Mouse (Mus musculus): ENCODE results near the gene Cpox. TPM values are rescaled to one million over a fixed set of nuclear protein-coding genes. Genes with fewer than 3 reads are reported as not detected.

Cpox gene
- total RNA-seq, 2 experiments from 2014 or later, result 33.6 to 36.4 TPM

DNA sequence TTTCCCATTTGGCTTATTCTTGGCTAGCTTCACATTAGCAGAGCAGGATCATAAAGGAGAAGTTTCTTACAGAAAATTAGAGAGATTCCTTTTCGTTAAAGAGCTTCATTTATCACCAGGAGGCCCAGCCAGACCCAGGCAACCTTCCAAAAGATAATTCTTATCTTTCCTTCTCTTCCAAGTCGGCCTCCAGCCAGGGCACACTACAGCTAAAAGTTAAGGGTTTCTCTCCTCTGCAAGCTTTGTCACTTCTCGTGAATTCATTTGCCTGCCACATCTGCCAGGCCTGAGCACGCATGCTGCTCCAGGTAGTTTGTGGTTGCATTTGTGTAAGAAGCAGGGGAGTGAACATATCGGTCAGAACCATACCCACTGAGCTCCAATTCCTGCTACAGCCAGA lies 828 bp upstream of the Cpox start:
- peak; percentile 22 for DNase-seq

DNA sequence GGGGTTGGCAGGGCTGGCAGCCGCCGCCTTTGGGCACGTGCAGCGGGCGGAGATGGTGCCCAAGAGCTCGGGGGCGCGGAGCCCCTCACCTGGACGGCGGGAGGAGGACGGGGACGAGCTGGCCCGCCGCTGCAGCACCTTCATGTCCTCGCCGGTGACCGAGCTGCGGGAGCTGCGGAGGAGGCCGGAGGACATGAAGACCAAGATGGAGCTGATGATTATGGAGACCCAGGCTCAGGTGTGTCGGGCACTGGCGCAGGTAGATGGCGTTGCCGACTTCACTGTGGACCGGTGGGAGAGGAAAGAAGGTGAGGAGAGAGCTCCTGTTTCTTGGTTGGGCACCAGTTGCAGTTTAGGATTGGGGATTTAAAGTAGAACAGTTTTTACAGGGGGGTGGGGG lies 551 bp downstream of the Cpox start:
- no peak for DNase-seq

DNA sequence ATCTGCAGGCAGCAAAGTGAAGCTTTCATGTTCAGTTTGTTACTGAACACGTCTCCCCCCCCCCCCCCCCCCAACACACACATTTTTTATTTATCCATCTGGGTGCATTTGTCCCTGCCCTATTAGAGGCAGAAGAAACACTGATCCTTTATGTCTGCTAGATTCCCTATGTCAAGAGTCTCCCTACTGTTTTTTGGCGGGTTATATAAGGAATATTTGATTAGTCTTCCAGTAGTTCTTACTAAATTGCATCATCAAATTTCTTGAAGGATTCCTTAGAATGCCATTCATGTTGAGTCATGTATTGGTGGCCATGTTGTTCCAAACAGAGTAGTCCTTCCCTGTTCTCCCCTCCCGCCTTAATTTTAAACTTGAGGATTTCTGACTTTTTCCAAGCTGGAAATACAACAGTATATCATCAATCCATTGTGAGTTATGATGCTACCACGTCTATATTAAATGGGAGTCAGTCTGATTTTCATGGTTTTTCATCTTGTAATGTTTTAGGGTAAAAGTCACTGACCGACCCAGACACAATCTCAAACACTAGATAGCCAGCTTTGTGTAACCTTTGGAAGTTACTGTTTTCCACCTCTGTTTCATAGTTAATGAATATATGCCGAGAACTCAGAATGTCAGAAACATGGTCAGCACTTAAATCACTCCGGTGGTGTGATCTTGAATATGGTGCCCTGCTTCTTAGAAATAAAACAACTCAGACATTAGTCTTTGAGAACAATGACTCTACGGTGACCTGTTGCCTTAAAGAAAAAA lies 1.3 kb downstream of the Cpox start:
- DNase-seq, result no peak

GRCm38 (mm10) chr16:58672396-58672795 lies 2.3 kb downstream of the Cpox start:
- DNase-seq, result no peak

DNA sequence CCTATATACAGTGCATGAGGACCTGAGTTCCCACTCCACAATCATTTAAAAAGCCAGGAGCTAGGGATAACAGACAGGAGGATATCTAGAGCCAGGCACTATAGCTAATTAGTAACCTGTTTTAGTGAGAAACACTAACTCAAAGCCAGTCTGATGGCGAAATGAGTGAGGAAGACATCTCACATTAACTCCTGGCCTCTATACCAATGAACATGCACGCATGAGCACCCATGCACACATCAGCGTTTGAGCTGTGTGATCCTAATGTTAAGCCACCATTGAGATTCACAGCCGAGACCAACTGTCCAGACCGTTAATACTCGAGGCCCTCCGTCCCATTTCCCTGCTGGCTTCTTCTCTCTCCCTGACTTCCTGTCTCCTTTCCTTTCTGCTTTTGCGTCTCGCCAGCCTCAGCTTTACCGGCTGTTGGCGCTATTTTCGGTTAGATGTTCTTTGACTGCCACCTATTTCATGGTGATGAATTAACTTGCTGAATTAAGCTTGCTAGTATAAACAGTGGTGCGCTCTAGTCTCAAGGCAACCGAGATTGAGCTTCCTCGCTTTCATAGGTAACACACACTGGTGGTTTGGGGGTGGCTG lies 3.8 kb downstream of the Cpox start:
- DNase-seq, result no peak

GRCm38 (mm10) chr16:58675256-58675655 lies 5.2 kb downstream of the Cpox start:
- no peak for DNase-seq

- no peak for DNase-seq
Measured at GRCm38 (mm10) chr16:58676156-58676555, 6.1 kb downstream of the Cpox start.

- DNase-seq, result no peak
Measured at GRCm38 (mm10) chr16:58676633-58677032, 6.5 kb downstream of the Cpox start.

DNA sequence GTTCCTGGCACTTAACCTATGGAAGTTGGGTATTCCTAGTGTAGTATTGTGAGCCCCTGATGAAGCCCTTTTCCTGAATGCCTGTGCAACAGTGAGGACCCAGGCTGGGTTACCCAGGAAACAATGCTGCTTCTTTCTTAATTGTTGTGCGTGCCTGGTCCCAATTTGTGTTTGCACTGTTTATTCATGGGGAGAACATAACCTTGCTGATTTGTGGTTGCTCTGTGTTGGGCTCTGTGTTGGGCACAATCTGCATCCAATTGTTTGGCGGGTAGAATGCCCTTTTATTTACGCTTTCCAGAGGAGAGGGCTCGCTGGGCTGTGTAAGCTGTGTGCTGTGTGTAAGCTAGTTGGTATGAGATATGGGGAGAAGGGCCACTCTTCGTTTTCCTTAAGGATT lies 7.4 kb downstream of the Cpox start:
- DNase-seq, result no peak

GRCm38 (mm10) chr16:58678660-58679059 lies 8.6 kb downstream of the Cpox start:
- DNase-seq, result no peak

GRCm38 (mm10) chr16:58682046-58682445 lies 12.0 kb downstream of the Cpox start:
- DNase-seq, result no peak

DNA sequence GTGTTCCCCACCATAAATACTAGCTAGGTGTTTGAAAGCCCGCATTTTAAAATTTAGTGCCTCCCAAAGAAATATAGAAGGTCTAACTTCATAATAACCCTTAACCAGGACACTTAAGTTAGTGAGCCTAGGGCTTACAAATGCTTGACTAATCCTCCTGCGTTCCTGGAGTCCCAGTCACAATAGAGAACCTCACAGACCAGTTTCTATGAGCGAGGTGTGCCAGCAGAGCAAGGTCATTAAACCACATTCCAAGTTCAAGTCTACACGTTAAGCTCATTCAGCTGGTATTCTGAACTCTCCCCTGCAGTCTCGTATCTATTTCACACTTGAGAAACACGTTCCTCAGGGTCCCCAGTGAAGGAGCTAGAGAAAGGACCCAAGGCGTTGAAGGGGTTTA lies 12.8 kb downstream of the Cpox start:
- no peak for DNase-seq

DNA sequence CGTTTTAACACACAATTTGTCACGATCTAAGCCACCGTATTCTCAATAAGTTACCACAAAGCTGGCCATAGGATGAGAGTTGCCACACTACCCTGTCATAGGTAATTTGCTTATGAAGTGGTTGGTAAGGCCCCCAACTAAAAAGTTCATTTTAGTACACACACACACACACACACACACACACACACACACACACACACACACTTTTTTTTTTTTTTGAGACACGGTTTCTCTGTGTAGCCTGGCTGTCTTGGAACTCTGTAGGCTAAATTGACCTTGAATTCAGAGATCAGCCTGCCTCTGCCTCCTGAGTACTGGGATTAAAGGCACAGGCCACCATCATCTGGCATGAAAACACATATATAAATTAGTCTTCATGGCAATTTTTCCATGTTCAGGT lies 13.8 kb downstream of the Cpox start:
- DNase-seq, result no peak

DNA sequence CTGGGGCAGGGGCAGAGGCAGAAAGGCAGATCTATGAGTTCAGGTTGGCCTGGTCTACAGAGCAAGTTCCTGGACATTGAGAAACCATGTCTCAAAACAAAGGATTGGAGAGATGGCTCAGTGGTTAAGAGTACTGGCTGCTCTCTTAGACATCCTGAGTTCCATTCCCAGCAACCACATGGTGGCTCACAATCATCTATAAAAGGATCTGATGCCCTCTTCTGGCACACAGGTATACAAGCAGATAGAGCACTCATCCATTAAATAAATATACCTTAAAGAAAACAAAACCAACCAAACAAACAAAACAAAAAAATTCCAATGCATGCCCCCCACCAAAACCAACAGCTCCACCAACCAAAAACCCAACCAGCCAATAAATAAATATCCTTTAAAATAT lies 14.4 kb downstream of the Cpox start:
- no peak for DNase-seq

DNA sequence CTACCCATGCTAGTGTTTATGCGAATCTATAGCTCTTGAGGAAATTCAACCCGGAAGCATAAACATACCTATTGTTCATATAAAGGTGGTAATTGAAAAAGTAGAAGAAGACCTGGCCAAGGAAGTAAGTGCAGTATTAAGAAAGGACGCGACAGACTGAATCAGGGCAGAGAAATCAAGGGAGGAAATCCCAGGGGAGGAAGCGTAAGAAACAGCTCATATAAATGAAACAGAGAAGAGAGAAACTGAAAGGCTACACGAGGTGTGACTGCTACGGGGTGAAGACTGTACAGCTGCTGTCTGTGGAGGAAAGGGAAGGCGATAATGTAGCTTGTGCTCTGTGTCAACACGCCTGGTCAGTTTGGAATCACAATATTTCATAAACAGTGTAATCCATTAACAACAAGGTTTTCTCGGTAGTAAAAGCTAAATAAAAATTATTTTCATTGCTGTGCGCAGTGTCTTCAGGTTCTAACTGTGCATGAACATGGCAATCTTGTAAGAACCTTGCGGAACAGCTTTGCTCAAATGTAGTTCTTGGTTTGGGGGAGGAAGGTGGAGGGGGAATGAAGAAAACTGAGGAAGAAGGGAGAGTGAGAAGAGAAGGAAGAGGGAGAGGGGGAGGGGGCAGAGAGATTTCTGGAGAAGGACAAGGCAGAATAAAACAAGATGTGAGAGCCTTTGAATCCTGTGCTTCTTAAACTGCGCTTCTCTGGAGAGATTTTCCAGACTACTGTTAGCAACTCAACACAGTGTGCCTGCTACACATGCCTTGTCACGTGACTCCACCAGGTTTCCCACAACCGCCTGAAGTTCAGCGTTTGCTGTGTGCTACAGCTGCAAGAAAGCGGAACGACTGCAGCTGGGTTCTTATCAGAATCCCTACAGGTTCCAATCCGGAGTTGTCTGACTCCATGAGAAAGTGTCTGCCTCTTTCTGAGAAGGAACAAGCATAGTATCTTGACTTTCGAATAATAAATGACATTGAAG lies 15.8 kb downstream of the Cpox start:
- no peak for DNase-seq

- DNase-seq, result no peak
Measured at GRCm38 (mm10) chr16:58688534-58688933, 18.4 kb downstream of the Cpox start.

- DNase-seq, result no peak
Measured at GRCm38 (mm10) chr16:58689555-58690169, 19.6 kb downstream of the Cpox start.

DNA sequence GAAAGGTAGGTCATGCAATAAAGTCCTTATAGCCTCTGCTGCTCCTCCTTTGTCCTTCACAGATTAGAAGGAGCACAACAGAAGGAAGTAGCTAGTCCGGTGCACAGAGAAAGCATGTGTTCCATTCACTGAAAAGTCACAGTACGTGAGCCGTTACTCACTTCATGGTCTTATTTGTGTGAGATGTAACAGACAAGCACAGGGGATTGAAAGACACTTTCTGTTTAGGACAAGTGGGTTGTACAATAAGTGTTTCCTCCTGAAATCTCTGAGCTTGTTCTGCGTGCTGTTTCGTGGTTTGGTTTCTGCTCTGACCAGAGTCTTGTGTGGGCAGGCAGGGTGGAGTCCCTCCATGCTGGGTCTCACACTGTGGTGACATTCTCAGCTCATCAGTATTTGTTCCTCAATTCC lies 20.2 kb downstream of the Cpox start:
- DNase-seq, result no peak

GRCm38 (mm10) chr16:58694091-58694490 lies 24.0 kb downstream of the Cpox start:
- DNase-seq, result no peak

GRCm38 (mm10) chr16:58696796-58697195 lies 26.7 kb downstream of the Cpox start:
- no peak for DNase-seq

- DNase-seq, result no peak
Measured at GRCm38 (mm10) chr16:58697261-58697660, 27.2 kb downstream of the Cpox start.

- DNase-seq, result no peak
Measured at GRCm38 (mm10) chr16:58700174-58700573, 30.1 kb downstream of the Cpox start.

All from adrenal gland, postnatal 10 days (tissue).